ENCODE assay signal across 8 mouse cellular contexts in genomic region chr6:3620428-3621387, GRCm38 (mm10).
DNase-seq lines count a peak whose midpoint lies in the region; ATAC-seq and TF ChIP-seq lines count a peak whose summit lies in the region.
"Not testable (repeated sequence)": the region's sequence is repeated elsewhere in the genome, so short reads cannot be mapped to it uniquely, and the experiment has no call there.

No protein-coding gene starts in this region.

- H3K9me3 ChIP-seq in MEL (replicated peaks; ENCODE audit: insufficient read depth, low read length); forebrain, embryonic 14.5 days (replicated peaks; ENCODE audit: control insufficient read depth, low read length); kidney, postnatal 0 days (replicated peaks; ENCODE audit: low read length); liver, embryonic 13.5 days (replicated peaks); midbrain, embryonic 15.5 days; stomach, embryonic 15.5 days: not testable (repeated sequence)

- TF ChIP-seq RAD21 in MEL (IDR thresholded peaks at IDR 0.05; ENCODE audit: low read depth, low read length) = not testable (repeated sequence)

- H3K4me3 ChIP-seq in MEL (ENCODE audit: control insufficient read depth in 1 of 2, insufficient read depth in 1 of 2, low read depth in 2 of 2, low read length in 2 of 2) = peak overlapping the region; percentile 59 to 91
- not testable (repeated sequence) for H3K4me3 ChIP-seq in cerebellum, adult 2 months (replicated peaks; ENCODE audit: insufficient read depth, low read depth, low read length); forebrain, embryonic 14.5 days (ENCODE audit: low read depth, low read length); kidney, postnatal 0 days (replicated peaks; ENCODE audit: low read depth, low read length); midbrain, embryonic 15.5 days; stomach, embryonic 15.5 days (replicated peaks)
- peak overlapping the region; percentile 30; the same call in 1 of the 2 replicates for H3K4me3 ChIP-seq in liver, embryonic 13.5 days (replicated peaks)

- not testable (repeated sequence) for H3K79me2 ChIP-seq in MEL (ENCODE audit: control insufficient read depth, insufficient read depth, low read length, poor library complexity)

- DNase-seq in MEL (ENCODE audit: low read depth, low spot score) = peak; percentile 71
- peak; percentile 28 to 40 for DNase-seq in cerebellum, adult 2 months
- DNase-seq in forebrain, embryonic 14.5 days (ENCODE audit: low spot score) = peak; percentile 14
- peak; percentile 37 for DNase-seq in heart, postnatal 10 days
- peak; percentile 30 for DNase-seq in kidney, postnatal 0 days (ENCODE audit: low spot score)
- peak; percentile 7 for DNase-seq in liver, embryonic 13.5 days

- intact Hi-C loops in heart, postnatal 10 days (cut with DNase I) = loop anchor here (5.0 kb wide), 2 partner anchors 108 to 127 kb away; no protein-coding TSS in a partner anchor

- not testable (repeated sequence) for TF ChIP-seq POLR2A in MEL (IDR thresholded peaks at IDR 0.05; ENCODE audit: control insufficient read depth in 1 of 2, insufficient read depth in 1 of 2, low read depth in 1 of 2, low read length in 2 of 2, poor library complexity in 1 of 2); cerebellum, adult 2 months (IDR thresholded peaks at IDR 0.05; ENCODE audit: borderline replicate concordance, insufficient read depth, low read length)

- not testable (repeated sequence) for H3K27me3 ChIP-seq in MEL (ENCODE audit: control insufficient read depth in 1 of 2, insufficient read depth in 2 of 2, low read length in 2 of 2); cerebellum, adult 2 months (ENCODE audit: control insufficient read depth, insufficient read depth, low read length); forebrain, embryonic 14.5 days (replicated peaks; ENCODE audit: control insufficient read depth, insufficient read depth, low read length); kidney, postnatal 0 days (ENCODE audit: insufficient read depth, low read length); liver, embryonic 13.5 days; midbrain, embryonic 15.5 days (replicated peaks); stomach, embryonic 15.5 days (replicated peaks)

- peak overlapping the region; percentile 40 for H3K9ac ChIP-seq in MEL (ENCODE audit: control insufficient read depth, low read depth, low read length, poor library complexity, severe bottlenecking)
- H3K9ac ChIP-seq in forebrain, embryonic 14.5 days (ENCODE audit: low read length); kidney, postnatal 0 days (ENCODE audit: low read depth, low read length); liver, embryonic 13.5 days; midbrain, embryonic 15.5 days; stomach, embryonic 15.5 days: not testable (repeated sequence)

- ATAC-seq in forebrain, embryonic 14.5 days = peak; percentile 83
- ATAC-seq in kidney, postnatal 0 days (replicated peaks; ENCODE audit: low FRiP score, low read depth) = peak; percentile 84
- peak; percentile 70 for ATAC-seq in liver, embryonic 13.5 days (ENCODE audit: low read depth)
- peak; percentile 83 for ATAC-seq in midbrain, embryonic 15.5 days (replicated peaks)
- ATAC-seq in stomach, embryonic 15.5 days (ENCODE audit: insufficient read depth, low FRiP score, low read depth) = peak; percentile 47

- TF ChIP-seq CTCF in MEL (IDR thresholded peaks at IDR 0.05 in 2 of 3, conservative IDR thresholded peaks at IDR 0.05 in 1 of 3; ENCODE audit: control insufficient read depth in 1 of 3, insufficient read depth in 1 of 3, low read depth in 2 of 3, low read length in 3 of 3, poor library complexity in 1 of 3, severe bottlenecking in 1 of 3) = peak in 1 of 3 experiments; percentile 34; a peak in 3 of 6 replicates
- 0 out of 2 replicates have a peak, but pooled peaks have one; percentile 9 for TF ChIP-seq CTCF in cerebellum, adult 2 months (IDR thresholded peaks at IDR 0.05; ENCODE audit: borderline replicate concordance, insufficient read depth, low read depth, low read length)
- TF ChIP-seq CTCF in kidney, postnatal 0 days (IDR thresholded peaks at IDR 0.05; ENCODE audit: low read depth) = peak; percentile 60

- not testable (repeated sequence) for TF ChIP-seq EP300 in MEL (IDR thresholded peaks at IDR 0.05; ENCODE audit: low read depth in 1 of 2, low read length in 2 of 2)

- not testable (repeated sequence) for H3K27ac ChIP-seq in MEL (ENCODE audit: control insufficient read depth, low read depth, low read length); cerebellum, adult 2 months (ENCODE audit: insufficient read depth, low read length); forebrain, embryonic 14.5 days (ENCODE audit: low read depth, low read length); kidney, postnatal 0 days; liver, embryonic 13.5 days; midbrain, embryonic 15.5 days; stomach, embryonic 15.5 days

- 55% methylated on average over 11 of the region's 13 CpGs for WGBS in cerebellum, adult 2 months
- WGBS in forebrain, embryonic 14.5 days = 64% methylated on average over 11 of the region's 13 CpGs
- 60% methylated on average over 11 of the region's 13 CpGs for WGBS in kidney, postnatal 0 days
- 48% methylated on average over 11 of the region's 13 CpGs for WGBS in liver, embryonic 13.5 days (ENCODE audit: insufficient replicate concordance)
- WGBS in midbrain, embryonic 15.5 days = 58% methylated on average over 12 of the region's 13 CpGs
- WGBS in stomach, embryonic 15.5 days = 58% methylated on average over 11 of the region's 13 CpGs

- H3K36me3 ChIP-seq in MEL (ENCODE audit: control insufficient read depth in 1 of 2, insufficient read depth in 2 of 2, low read length in 2 of 2); forebrain, embryonic 14.5 days (ENCODE audit: control insufficient read depth, insufficient read depth, low read length); kidney, postnatal 0 days (ENCODE audit: insufficient read depth, low read length); liver, embryonic 13.5 days; midbrain, embryonic 15.5 days (replicated peaks); stomach, embryonic 15.5 days: not testable (repeated sequence)

- H3K4me2 ChIP-seq in forebrain, embryonic 14.5 days (ENCODE audit: low read length); midbrain, embryonic 15.5 days; stomach, embryonic 15.5 days: not testable (repeated sequence)
- peak overlapping the region; percentile 33; the same call in 1 of the 2 replicates for H3K4me2 ChIP-seq in kidney, postnatal 0 days (ENCODE audit: low read length)
- H3K4me2 ChIP-seq in liver, embryonic 13.5 days = peak overlapping the region; percentile 48

- not testable (repeated sequence) for H3K4me1 ChIP-seq in MEL (ENCODE audit: control insufficient read depth in 1 of 2, insufficient read depth in 2 of 2, low read length in 2 of 2); cerebellum, adult 2 months (ENCODE audit: control insufficient read depth, insufficient read depth, low read length); forebrain, embryonic 14.5 days (ENCODE audit: control insufficient read depth, insufficient read depth, low read length); kidney, postnatal 0 days (replicated peaks; ENCODE audit: insufficient read depth, low read length); liver, embryonic 13.5 days (replicated peaks); midbrain, embryonic 15.5 days; stomach, embryonic 15.5 days

Comparison
In these comparisons a context has a peak if more than half of its experiments do, and no peak if none do; other contexts are left out.
1. DNase-seq: peak in every context shown above with its lines; median percentile 71 in MEL; 37 in heart, postnatal 10 days; 34 in cerebellum, adult 2 months; 30 in kidney, postnatal 0 days; 14 in forebrain, embryonic 14.5 days; 7 in liver, embryonic 13.5 days.